Mouse (Mus musculus) heart, embryonic 10.5 days (tissue): ENCODE results near the gene Fam104a. TPM values are rescaled to one million over a fixed set of nuclear protein-coding genes. Genes with fewer than 3 reads are reported as not detected.

Experiments
- DNase-seq: peaks from one replicate; pipeline ENCODE4 v3.0.0-alpha.2; 2017; ENCODE audit warnings: low spot score
- H3K27ac ChIP-seq: fragments of 300-500 bp; sonication (generic); 2 replicates; pipeline ENCODE4 v1.5.1; 2016; ENCODE audit warnings: mild to moderate bottlenecking
- H3K27me3 ChIP-seq: fragments of 300-500 bp; sonication (generic); 2 replicates; pipeline ENCODE4 v1.6.1; 2016; ENCODE audit warnings: mild to moderate bottlenecking; ENCODE audit not compliant: poor library complexity, insufficient read depth, severe bottlenecking
- H3K36me3 ChIP-seq: fragments of 300-500 bp; sonication (generic); 2 replicates; pipeline ENCODE4 v1.6.1; 2016; ENCODE audit warnings: mild to moderate bottlenecking, moderate library complexity
- H3K4me1 ChIP-seq: fragments of 300-500 bp; sonication (generic); 2 replicates; pipeline ENCODE4 v1.6.1; 2016; ENCODE audit warnings: mild to moderate bottlenecking
- H3K4me3 ChIP-seq: fragments of 300-500 bp; sonication (generic); 2 replicates; pipeline ENCODE4 v1.5.1; 2016; ENCODE audit warnings: mild to moderate bottlenecking, moderate library complexity
- H3K9me3 ChIP-seq: fragments of 300-500 bp; sonication (generic); 2 replicates; pipeline ENCODE4 v1.6.1; 2016; ENCODE audit warnings: mild to moderate bottlenecking, moderate library complexity
- WGBS: fragments of 180-500 bp; shearing (Covaris S2); methylation state at CpG from one replicate; pipeline ENCODE4 v1.1.7; 2016; 5-methylcytosine and 5-hydroxymethylcytosine counted together
- polyA plus RNA-seq: library from polyadenylated mRNA; unstranded; fragments of >200 nt; fragmentation: Nextera tagmentation; extraction: Ambion mirVana; gene quantifications from 2 replicates; pipeline ENCODE4 v1.2.1, GENCODE M21; 2016

Fam104a gene
- polyA plus RNA-seq: 56.2 and 60.7 TPM in 2 replicates

DNA sequence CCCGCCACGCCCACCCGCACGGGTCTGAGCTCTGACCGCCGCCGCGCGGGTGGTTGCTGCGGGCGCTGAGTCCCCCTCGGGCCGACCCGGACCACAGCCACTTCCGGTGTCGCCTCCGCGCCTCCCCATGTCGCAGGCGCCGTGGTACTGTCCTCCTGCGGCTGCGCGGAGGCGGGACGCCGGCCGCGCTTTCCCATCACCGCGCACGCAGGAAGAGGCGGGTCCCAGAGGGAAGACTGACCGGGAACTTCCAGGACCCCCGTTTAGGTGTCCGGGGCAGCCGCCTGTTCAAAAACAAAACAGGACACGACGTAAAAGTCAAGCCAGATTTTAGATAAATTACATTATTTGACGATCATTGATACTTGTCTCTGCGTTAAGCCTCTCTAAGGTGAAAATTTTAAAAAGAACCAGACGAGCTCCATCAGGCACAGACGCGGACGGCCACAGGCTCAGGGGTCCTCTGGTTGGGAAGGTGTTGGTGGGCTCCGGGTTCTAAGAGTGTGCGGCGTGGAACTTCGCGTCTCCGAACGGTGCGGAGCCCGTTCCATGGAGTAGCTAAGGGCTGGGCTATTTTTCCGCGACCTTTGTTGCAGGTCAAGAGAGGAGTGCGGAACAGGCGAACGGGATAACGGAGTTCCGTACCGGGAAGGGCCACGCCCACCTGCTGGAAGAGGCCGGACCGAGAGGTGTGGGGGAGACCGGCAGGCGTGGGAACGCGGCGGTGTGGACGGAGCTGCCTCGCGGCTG is at the start of gene Fam104a, which contains the start of gene D11Wsu47e:
Gene Fam104a, minus strand, starts transcription at position 199 of the 750 bp plus-strand sequence.
Gene D11Wsu47e, plus strand, starts transcription at position 456 of the 750 bp plus-strand sequence.
- peak within 1 kb of the TSS; percentile 97 for H3K4me3 ChIP-seq
- peaks cover 40% of the 10 kb centered on the region for H3K4me1 ChIP-seq
- H3K27me3 ChIP-seq: no peaks in the 10 kb centered on the region
- peak; percentile 97 for DNase-seq
- peak within 1 kb of the TSS; percentile 98 for H3K27ac ChIP-seq
- WGBS: under 1% methylated on average over 72 of the region's 73 CpGs
- no peaks in the 10 kb centered on the region for H3K9me3 ChIP-seq
- H3K36me3 ChIP-seq: peaks cover 17% of the 10 kb centered on the region

DNA sequence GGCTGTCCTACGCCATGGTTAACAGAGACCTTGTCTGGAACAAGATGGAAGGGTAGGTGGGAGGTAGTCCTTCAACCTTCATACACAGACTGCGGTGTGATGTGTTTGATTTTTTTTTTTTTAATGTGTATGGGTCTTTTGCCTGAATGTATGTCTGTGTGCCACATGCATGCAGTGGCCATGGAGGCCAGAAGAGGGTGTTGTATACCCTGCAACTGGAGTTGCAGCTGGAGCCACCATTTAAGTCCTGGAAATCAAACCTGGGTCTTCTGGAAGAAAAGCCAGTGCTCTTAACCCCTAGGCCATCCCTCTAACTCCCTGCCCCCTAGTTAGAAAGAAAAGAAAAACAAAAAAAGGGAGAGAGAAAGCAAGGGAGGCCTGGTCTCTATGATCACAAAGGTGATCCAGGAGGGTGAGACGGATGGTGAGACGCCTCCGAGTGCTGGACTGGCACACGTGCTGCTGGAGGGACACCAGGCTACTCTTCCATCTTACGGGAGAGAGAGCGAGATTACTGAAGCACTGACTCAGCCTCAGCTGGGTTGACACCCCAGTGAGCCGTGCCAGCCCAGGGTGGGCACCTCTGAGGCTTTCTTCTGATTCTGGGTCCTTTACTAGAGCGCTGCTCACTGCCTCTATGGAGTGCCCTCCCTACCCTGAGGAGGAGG is 48.1 kb upstream of the Fam104a start:
- Histone ChIP-seq H3K4me3 (no peak overlapping the region), H3K4me1 (peaks cover 71% of the 10 kb centered on the region), H3K27ac (no peak overlapping the region), H3K9me3 (no peaks in the 10 kb centered on the region), H3K27me3 (no peaks in the 10 kb centered on the region), H3K36me3 (peaks cover 30% of the 10 kb centered on the region)
- WGBS: 89% methylated on average over 10 of the region's 10 CpGs
- DNase-seq: no peak

DNA sequence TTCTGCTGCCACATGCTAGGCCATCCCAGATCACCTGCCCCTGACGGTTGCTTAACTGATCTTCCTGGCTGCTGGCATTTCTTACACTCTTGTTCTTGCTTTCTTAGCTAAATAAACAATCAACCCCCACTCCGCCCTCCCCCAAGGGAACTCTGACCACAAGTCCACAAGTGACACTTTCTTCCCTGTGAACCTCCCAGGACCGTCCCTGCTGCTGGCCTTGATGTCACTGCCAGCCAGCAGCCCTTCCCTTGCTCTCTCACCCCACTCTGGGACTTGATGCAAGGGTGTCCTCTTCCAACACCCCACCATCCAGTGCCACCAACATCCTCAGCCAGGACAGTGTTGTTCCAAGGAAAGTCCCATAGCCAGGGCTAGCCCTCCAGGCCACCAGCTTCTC is 46.9 kb upstream of the Fam104a start:
- no peak for DNase-seq
- H3K27ac ChIP-seq: no peak overlapping the region
- H3K4me3 ChIP-seq: no peak overlapping the region
- no peaks in the 10 kb centered on the region for H3K9me3 ChIP-seq
- 46% methylated on average over 3 of the region's 3 CpGs for WGBS
- no peaks in the 10 kb centered on the region for H3K27me3 ChIP-seq
- H3K4me1 ChIP-seq: peaks cover 66% of the 10 kb centered on the region
- H3K36me3 ChIP-seq: peaks cover 38% of the 10 kb centered on the region

DNA sequence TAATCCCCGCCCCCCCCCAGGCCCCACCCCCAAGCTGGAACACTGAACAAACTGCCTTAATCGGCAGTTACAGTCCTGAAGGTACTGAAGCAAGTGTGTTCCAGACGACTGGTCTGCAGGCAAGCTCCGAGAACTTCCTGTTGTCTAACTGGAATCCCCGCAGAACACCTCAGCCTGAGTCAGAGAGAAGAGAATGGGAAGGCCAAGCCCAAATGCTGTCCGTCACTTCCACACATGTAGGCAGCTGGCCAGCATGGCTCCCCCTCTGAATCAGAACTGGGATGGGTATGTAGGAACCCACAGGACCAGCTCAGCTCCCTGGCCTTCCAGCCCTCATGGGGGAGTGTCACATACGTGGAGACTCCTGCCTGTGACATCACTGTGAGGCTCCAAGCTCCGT is 46.0 kb upstream of the Fam104a start:
- 63% methylated on average over 8 of the region's 8 CpGs for WGBS
- H3K9me3 ChIP-seq: no peaks in the 10 kb centered on the region
- 0 out of 2 replicates have a peak overlapping the region, but pooled peaks have one; percentile 13 for H3K27ac ChIP-seq
- H3K27me3 ChIP-seq: no peaks in the 10 kb centered on the region
- peaks cover 65% of the 10 kb centered on the region for H3K4me1 ChIP-seq
- H3K4me3 ChIP-seq: no peak overlapping the region
- peaks cover 47% of the 10 kb centered on the region for H3K36me3 ChIP-seq
- DNase-seq: no peak

DNA sequence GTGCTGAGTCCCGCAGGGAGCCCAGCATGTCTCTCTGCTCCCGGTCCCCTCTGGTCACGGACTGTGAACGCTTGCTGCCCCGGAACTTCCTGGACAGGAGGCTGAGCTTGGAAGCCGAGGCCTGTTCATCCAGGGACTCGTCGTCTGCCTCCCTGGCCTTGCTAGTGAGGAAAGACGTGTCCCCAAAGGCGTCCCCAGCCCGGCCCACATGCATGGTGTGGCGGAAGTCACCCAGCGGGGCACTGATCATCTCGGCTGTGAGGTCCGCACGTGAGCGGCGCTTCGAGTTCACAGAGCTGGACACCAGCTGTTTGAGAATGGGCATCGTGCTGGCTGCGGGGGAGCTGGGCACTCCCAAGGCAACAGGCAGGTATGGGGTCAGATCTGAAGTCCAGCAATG is 45.3 kb upstream of the Fam104a start:
- H3K9me3 ChIP-seq: no peaks in the 10 kb centered on the region
- 86% methylated on average over 21 of the region's 21 CpGs for WGBS
- peaks cover 58% of the 10 kb centered on the region for H3K4me1 ChIP-seq
- peaks cover 50% of the 10 kb centered on the region for H3K36me3 ChIP-seq
- H3K27ac ChIP-seq: no peak overlapping the region
- no peak overlapping the region for H3K4me3 ChIP-seq
- no peaks in the 10 kb centered on the region for H3K27me3 ChIP-seq
- no peak for DNase-seq

DNA sequence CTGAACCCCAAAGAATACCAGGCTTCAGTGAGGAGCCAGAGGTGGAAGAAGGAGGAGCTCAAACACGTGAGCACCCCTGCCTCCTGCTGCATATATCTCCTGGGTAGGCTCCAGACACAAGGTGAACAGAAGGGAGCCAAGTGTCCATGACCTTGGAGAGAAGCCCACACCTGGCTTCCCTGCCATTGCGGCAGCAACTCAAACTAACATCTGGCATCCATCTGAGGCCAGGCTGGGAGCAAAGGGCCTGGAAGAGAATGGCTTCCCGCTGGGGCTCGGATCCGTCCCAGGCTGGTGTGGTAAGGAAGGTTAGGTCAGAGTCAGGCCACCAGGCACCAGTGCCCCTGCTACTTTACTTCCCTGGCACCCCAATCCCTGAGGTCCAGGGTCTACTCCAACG is 44.0 kb upstream of the Fam104a start:
- Histone ChIP-seq H3K36me3 (peaks cover 50% of the 10 kb centered on the region), H3K4me3 (no peak overlapping the region), H3K9me3 (no peaks in the 10 kb centered on the region), H3K4me1 (peaks cover 48% of the 10 kb centered on the region), H3K27ac (no peak overlapping the region), H3K27me3 (no peaks in the 10 kb centered on the region)
- no peak for DNase-seq
- 82% methylated on average over 6 of the region's 6 CpGs for WGBS

DNA sequence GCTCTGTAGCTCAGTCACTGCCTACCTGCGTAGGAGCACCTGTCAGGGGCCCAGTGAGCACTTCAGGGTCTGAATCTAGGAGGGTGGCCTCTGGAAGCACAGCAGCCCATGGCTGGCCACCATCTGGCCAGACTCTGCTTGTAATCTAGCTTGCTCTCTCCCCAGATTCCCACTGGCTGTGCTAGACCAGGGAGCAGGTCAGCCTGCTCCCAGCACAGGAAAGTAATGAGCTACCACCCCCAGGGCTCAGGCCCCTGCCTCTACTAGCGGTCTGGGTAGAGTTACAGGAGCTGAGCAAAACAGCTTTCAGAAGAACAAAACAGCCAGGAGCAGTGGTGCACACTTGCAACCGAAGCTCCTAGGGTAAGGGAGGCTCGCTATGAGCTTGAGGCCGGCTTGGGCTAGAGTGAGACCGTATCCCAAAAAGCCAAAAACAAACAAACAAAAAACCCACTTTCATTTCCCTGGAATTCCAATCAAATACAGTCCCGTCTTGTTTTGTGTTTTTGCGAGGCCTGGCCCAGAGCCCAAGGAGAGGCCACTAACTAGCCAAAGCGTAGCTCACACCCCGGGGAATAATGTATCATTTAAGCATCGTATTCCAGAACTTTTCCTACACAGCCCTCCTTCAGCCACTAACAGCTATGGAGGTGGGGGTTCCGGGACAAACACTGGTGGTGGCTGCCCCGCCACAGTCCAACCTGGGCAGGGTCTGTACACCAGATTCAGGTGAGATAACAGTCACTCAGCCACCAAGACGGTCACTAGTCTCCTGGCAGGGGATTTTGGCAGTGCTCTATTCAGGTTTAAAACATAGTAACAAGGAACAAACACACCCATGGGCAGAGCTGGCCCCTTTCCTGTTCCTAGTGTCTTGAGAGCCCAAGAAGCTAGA is 43.3 kb upstream of the Fam104a start:
- Histone ChIP-seq H3K36me3 (peaks cover 50% of the 10 kb centered on the region), H3K4me1 (peaks cover 47% of the 10 kb centered on the region), H3K9me3 (no peaks in the 10 kb centered on the region), H3K27me3 (no peaks in the 10 kb centered on the region), H3K4me3 (no peak overlapping the region), H3K27ac (no peak overlapping the region)
- no peak for DNase-seq
- WGBS: 90% methylated on average over 14 of the region's 14 CpGs

DNA sequence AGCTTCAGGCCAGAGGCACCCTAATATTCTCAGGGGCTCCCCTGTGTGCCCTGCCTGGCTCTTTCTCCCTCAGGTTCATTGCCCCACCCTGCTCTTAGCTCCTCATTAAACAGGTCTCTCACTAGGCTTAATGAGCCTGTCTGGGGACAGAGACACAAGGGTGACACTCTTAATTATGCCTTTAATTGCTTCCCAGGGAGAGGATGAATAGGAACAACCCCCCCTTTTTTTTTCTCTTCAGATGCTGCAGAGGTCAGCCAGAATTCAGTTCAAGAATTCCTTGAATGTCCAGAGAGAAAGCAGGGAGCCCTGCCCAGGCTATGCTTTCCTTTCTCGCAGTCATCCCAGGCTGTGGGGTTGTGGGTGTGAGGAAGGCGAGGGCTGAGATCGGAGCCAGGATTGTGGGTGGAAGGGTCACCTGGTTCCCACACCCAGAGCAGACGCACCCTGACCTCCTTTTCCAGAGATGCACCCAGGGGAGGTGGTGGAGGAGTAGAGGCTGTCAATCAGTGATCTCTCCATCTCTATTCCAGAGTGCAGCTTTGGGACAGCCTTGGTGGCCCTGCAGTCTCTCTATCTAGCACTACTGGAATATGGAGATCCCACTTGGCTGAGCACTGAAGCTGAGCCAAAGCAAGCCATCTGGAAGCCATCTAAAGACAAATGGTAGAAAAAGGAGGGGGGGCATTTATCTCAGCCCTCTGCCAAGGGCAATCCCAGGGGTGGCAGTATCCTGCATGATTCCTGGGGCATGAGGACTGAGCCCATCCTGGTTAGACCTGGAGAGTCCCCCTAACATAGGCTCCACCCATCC is 41.5 kb upstream of the Fam104a start:
- H3K36me3 ChIP-seq: peaks cover 50% of the 10 kb centered on the region
- H3K27ac ChIP-seq: 0 out of 2 replicates have a peak overlapping the region, but pooled peaks have one; percentile 22
- H3K4me1 ChIP-seq: peaks cover 41% of the 10 kb centered on the region
- H3K9me3 ChIP-seq: no peaks in the 10 kb centered on the region
- no peak for DNase-seq
- no peaks in the 10 kb centered on the region for H3K27me3 ChIP-seq
- 79% methylated on average over 4 of the region's 4 CpGs for WGBS
- no peak overlapping the region for H3K4me3 ChIP-seq

DNA sequence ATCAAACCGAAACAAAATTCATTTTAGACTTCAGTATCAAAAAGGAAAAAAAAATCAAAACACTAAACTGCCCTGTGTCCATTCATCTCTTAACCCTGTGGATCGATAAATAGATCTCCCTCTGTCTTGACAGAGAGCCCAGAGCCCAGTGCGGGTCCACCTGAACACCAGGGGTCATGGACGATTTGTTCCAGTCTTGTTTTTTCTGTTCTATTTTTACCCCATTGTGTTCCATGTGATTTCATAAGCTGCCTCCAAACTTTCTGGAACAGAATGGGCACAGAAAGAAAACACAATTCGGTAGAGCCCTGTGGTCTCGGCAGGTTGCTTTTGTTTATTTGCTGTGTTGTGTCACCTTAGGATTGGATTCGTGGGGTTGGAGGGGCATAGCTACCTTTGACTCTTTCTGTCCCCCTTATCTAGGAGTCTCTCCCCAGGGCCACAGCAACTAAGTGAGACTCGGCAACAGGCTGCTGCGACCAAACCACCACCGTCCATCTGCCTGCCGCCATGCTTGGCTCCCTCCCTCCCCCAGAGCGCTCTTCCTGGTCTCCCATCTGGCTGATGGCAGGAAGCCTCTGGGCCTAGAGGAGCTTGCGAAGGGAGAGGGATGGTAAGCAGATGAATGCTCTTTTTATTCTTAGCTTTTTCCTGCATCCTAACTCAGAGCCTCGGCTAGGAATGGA is 38.6 kb upstream of the Fam104a start:
- no peaks in the 10 kb centered on the region for H3K27me3 ChIP-seq

DNA sequence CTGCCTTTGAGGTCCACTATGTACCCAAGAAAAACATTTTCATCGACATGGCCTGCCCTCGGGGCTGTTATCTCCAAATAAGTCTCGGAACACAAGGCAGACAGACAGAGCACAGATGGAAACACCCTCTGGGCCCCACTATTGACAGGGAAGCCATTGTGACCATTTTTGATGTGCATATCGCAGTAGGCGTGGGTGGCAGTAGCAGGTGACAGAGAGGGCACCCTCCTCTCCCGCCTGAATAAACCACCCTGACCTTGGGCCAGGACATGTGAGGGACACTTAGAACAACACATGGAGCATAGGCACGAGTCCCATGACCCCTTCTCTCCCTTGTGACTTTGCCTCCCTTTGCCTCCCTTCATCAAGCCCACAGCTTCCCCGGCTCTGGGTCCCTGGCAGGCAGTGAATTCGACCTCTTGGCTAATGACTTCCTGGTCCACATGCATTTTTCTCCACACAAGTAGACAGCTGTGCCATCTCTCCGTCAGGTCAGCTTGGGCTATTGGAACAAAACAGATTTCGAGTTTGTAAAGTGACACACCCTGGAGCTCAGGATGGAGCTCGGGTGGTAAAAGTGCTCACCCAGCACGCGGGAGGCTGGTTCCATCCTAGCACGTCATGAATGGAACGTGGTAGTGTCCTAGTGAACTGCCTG is 33.9 kb upstream of the Fam104a start:
- no peak for DNase-seq
- Histone ChIP-seq H3K36me3 (no peaks in the 10 kb centered on the region), H3K4me1 (peaks cover 13% of the 10 kb centered on the region), H3K9me3 (no peaks in the 10 kb centered on the region), H3K4me3 (no peak overlapping the region), H3K27ac (no peak overlapping the region), H3K27me3 (no peaks in the 10 kb centered on the region; the same call in 1 of the 2 replicates)
- WGBS: 65% methylated on average over 16 of the region's 16 CpGs

More for the DNA sequence above, 38.6 kb upstream of the Fam104a start:
- H3K4me1 ChIP-seq: peaks cover 30% of the 10 kb centered on the region
- no peaks in the 10 kb centered on the region for H3K9me3 ChIP-seq
- no peak for DNase-seq
- peaks cover 29% of the 10 kb centered on the region for H3K36me3 ChIP-seq
- no peak overlapping the region for H3K27ac ChIP-seq
- no peak overlapping the region for H3K4me3 ChIP-seq
- WGBS: 56% methylated on average over 14 of the region's 14 CpGs

DNA sequence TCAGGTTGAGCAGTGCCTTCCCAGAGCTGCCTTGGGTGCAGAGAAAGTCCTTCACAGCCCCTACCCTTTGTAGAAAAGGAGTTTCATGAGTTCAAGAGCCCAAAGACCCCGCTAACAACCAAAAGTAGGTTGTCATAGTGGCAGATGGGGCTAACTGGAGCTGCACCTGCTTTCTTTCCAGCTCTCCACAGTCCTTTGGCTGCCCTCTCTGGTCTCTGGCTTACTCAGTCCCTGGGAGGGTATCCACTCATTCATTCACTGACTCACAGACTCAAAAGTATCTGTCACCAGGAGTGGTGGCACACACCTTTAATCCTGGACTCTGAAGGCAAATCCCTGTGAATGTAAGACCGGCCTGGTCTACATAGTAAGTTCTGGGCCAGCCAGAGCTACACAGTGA is 32.2 kb upstream of the Fam104a start:
- Histone ChIP-seq H3K27ac (no peak overlapping the region), H3K9me3 (no peaks in the 10 kb centered on the region), H3K4me1 (peaks cover 8% of the 10 kb centered on the region), H3K27me3 (no peaks in the 10 kb centered on the region; the same call in 1 of the 2 replicates), H3K36me3 (no peaks in the 10 kb centered on the region), H3K4me3 (no peak overlapping the region)
- DNase-seq: no peak
- WGBS: 90% methylated on average over 2 of the region's 2 CpGs
